Mouse (Mus musculus): ENCODE results near the gene Dnaic1.
A peak's percentile ranks its signal among the peaks of the same experiment; 100 is the strongest.

The Dnaic1 gene

GRCm38 (mm10) chr4:41636882-41637635, 67.5 kb downstream of the Dnaic1 start:
- no peak for DNase-seq

GRCm38 (mm10) chr4:41638186-41638731, 68.7 kb downstream of the Dnaic1 start:
- no peak for DNase-seq

- no peak for DNase-seq
Measured at GRCm38 (mm10) chr4:41638828-41639213, 69.2 kb downstream of the Dnaic1 start.

- no peak for DNase-seq
Measured at GRCm38 (mm10) chr4:41639214-41639841, 69.8 kb downstream of the Dnaic1 start.

GRCm38 (mm10) chr4:41639913-41640507, 70.4 kb downstream of the Dnaic1 start, which contains the start of gene Enho:
Gene Enho, minus strand, starts transcription at chr4:41640324.
- peak; percentile 96 for DNase-seq

- DNase-seq = no peak
Measured at GRCm38 (mm10) chr4:41641199-41641822, 71.7 kb downstream of the Dnaic1 start.

GRCm38 (mm10) chr4:41645488-41645887, 75.9 kb downstream of the Dnaic1 start:
- DNase-seq = no peak

GRCm38 (mm10) chr4:41648157-41648556, 78.6 kb downstream of the Dnaic1 start:
- no peak for DNase-seq

- DNase-seq = no peak
Measured at GRCm38 (mm10) chr4:41648627-41649026, 79.1 kb downstream of the Dnaic1 start.

GRCm38 (mm10) chr4:41653296-41653695, 83.7 kb downstream of the Dnaic1 start:
- peak; percentile 87 for DNase-seq

- DNase-seq = no peak
Measured at GRCm38 (mm10) chr4:41653730-41654129, 84.2 kb downstream of the Dnaic1 start.

GRCm38 (mm10) chr4:41654217-41654616, 84.6 kb downstream of the Dnaic1 start:
- peak; percentile 63 for DNase-seq

- no peak for DNase-seq
Measured at GRCm38 (mm10) chr4:41655525-41655924, 86.0 kb downstream of the Dnaic1 start.

GRCm38 (mm10) chr4:41658566-41659384, 89.2 kb downstream of the Dnaic1 start:
- DNase-seq = peak; percentile 35

GRCm38 (mm10) chr4:41659556-41659955, 90.0 kb downstream of the Dnaic1 start:
- DNase-seq = no peak

GRCm38 (mm10) chr4:41660851-41661430, 91.4 kb downstream of the Dnaic1 start:
- DNase-seq = no peak

- no peak for DNase-seq
Measured at GRCm38 (mm10) chr4:41662723-41663122, 93.1 kb downstream of the Dnaic1 start.

GRCm38 (mm10) chr4:41663614-41664013, 94.0 kb downstream of the Dnaic1 start:
- no peak for DNase-seq

GRCm38 (mm10) chr4:41664533-41664932, 95.0 kb downstream of the Dnaic1 start:
- no peak for DNase-seq

GRCm38 (mm10) chr4:41665009-41665675, 95.6 kb downstream of the Dnaic1 start:
- no peak for DNase-seq

GRCm38 (mm10) chr4:41666646-41667045, 97.1 kb downstream of the Dnaic1 start:
- DNase-seq = no peak

Data from thymus, postnatal 4 days (tissue).